Mouse (Mus musculus) midbrain, embryonic 16.5 days (tissue): ENCODE results near the gene Olfr690. TPM values are rescaled to one million over a fixed set of nuclear protein-coding genes. Genes with fewer than 3 reads are reported as not detected.
"Not testable (repeated sequence)": the region's sequence is repeated elsewhere in the genome, so short reads cannot be mapped to it uniquely, and the experiment has no call there.

ENCODE experiments used
- ATAC-seq: fragments of 200-750 bp; cut with Nextera tagmentation; 2 replicates; pipeline ENCODE4 v1.8.0; 2017; ENCODE audit warnings: moderate TSS enrichment
- H3K27ac ChIP-seq: fragments of 300-500 bp; sonication (generic); 2 replicates; pipeline ENCODE4 v1.5.1; 2014; ENCODE audit warnings: mild to moderate bottlenecking, low read length, mixed read lengths
- H3K27me3 ChIP-seq: fragments of 300-500 bp; sonication (generic); 2 replicates; pipeline ENCODE4 v1.6.1; 2014; ENCODE audit warnings: low read depth, low read length, mixed read lengths; ENCODE audit not compliant: control insufficient read depth, insufficient read depth
- H3K36me3 ChIP-seq: fragments of 300-500 bp; sonication (generic); 2 replicates; pipeline ENCODE4 v1.6.1; 2014; ENCODE audit warnings: mild to moderate bottlenecking, low read length, moderate library complexity, mixed read lengths; ENCODE audit not compliant: control insufficient read depth, insufficient read depth
- H3K4me1 ChIP-seq: fragments of 300-500 bp; sonication (generic); 2 replicates; pipeline ENCODE4 v1.6.1; 2014; ENCODE audit warnings: mild to moderate bottlenecking, low read length, mixed read lengths; ENCODE audit not compliant: control insufficient read depth, insufficient read depth
- H3K4me2 ChIP-seq: fragments of 300-500 bp; sonication (generic); 2 replicates; pipeline ENCODE4 v1.6.1; 2014; ENCODE audit warnings: mild to moderate bottlenecking, low read length, mixed read lengths
- H3K4me3 ChIP-seq: fragments of 300-500 bp; sonication (generic); 2 replicates; pipeline ENCODE4 v1.5.1; 2014; ENCODE audit warnings: low read depth, mild to moderate bottlenecking, low read length, moderate library complexity, mixed read lengths
- H3K9ac ChIP-seq: fragments of 300-500 bp; sonication (generic); 2 replicates; pipeline ENCODE4 v1.6.1; 2014; ENCODE audit warnings: low read depth, low read length, mixed read lengths
- H3K9me3 ChIP-seq: fragments of 300-500 bp; sonication (generic); replicated peaks from 2 replicates; pipeline ENCODE4 v1.6.1; 2014; ENCODE audit warnings: mild to moderate bottlenecking, low read length, mixed read lengths; ENCODE audit not compliant: control insufficient read depth, poor library complexity, severe bottlenecking
- WGBS: fragments of 180-500 bp; shearing (Covaris S2); extraction: QIAGEN DNeasy Blood & Tissue Kit; methylation state at CpG from one replicate; pipeline ENCODE4 v1.1.7; 2014; 5-methylcytosine and 5-hydroxymethylcytosine counted together
- polyA plus RNA-seq: library from polyadenylated mRNA; unstranded; fragments of >200 nt; fragmentation: Nextera tagmentation; extraction: Ambion mirVana; gene quantifications from 2 replicates; pipeline ENCODE4 v1.2.1, GENCODE M21; 2015

Olfr690 gene
- polyA plus RNA-seq, 1 experiment from 2014 or later = not detected

DNA sequence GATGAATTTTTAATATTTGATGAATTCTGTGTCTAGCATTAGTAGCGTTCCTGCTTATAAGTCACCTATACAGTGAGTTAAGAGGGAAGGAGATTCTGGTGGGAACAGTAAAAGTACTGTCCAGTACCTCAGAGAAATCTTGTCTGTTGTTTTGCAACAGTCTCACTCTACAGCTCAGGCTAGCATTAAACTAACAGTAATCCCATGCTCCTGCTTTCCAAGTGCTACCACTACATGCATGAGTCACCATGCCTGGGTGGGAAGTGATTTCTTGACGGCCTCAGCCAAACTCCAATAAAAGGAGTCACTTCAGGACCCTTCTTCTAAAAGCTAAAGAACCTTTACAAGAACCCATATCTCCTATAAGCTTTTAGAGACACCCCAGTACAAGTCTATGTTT lies 27.8 kb upstream of the Olfr690 start:
- 86% methylated on average over 2 of the region's 2 CpGs for WGBS
- Histone ChIP-seq H3K27me3 (no peaks in the 10 kb centered on the region), H3K27ac (no peak overlapping the region), H3K4me2 (no peak overlapping the region), H3K36me3 (no peaks in the 10 kb centered on the region), H3K9me3 (no peaks in the 10 kb centered on the region), H3K9ac (no peak overlapping the region), H3K4me3 (no peak overlapping the region), H3K4me1 (no peaks in the 10 kb centered on the region)
- ATAC-seq = no peak

DNA sequence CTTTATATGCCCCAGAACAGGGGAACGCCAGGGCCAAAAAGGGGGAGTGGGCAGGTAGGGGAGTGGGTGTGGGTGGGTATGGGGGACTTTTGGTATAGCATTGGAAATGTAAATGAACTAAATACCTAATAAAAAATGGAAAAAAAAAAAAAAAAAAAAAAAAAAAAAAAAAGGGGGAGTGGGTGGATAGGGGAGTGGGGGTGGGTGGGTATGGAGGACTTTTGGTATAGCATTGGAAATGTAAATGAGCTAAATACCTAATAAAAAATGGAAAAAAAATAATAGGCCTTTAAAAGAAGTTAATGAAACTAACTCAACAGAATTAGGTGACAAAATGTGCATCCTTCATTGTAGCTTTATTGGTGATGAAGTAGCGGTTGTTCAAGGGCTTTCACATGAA lies 22.6 kb upstream of the Olfr690 start:
- not testable (repeated sequence) for H3K4me1 ChIP-seq, H3K4me2 ChIP-seq, H3K4me3 ChIP-seq, H3K27me3 ChIP-seq, H3K27ac ChIP-seq, H3K9me3 ChIP-seq, H3K9ac ChIP-seq, H3K36me3 ChIP-seq
- ATAC-seq = 0 out of 2 replicates have a peak, but pooled peaks have one; percentile 75
- 100% methylated on average over 1 of the region's 2 CpGs for WGBS

DNA sequence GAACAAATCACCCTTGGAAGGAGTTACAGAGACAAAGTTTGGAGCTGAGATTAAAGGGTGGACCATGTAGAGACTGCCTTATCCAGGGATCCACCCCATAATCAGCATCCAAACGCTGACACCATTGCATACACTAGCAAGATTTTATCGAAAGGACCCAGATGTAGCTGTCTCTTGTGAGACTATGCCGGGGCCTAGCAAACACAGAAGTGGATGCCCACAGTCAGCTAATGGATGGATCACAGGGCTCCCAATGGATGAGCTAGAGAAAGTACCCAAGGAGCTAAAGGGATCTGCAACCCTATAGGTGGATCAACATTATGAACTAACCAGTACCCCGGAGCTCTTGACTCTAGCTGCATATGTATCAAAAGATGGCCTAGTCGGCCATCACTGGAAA lies 22.2 kb upstream of the Olfr690 start:
- not testable (repeated sequence) for H3K9me3 ChIP-seq, H3K4me1 ChIP-seq, H3K9ac ChIP-seq, ATAC-seq, H3K4me2 ChIP-seq, H3K4me3 ChIP-seq, H3K27me3 ChIP-seq, H3K36me3 ChIP-seq, H3K27ac ChIP-seq
- WGBS = no CpG with 5 or more reads among the region's 5 CpGs

DNA sequence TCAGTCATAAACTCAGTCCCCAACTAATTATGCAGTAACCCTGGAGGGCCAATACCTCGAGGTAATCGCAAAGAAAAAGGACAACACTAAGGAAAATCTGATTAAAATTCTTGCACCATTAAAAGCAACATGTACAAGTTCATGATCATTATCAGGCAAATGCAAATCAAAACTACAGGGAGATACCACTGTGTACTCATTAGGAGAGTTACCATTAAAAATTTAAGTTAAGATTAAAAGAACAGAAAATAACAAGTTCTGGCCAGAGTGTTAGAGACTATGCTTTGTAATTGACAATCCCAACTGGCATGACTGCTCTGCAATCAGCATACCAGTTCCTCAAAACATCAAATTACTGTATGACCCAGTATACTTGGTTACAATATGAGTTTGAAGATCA lies 8.8 kb upstream of the Olfr690 start:
- no peaks in the 10 kb centered on the region for H3K27me3 ChIP-seq
- peak; percentile 82 for ATAC-seq
- no peaks in the 10 kb centered on the region for H3K36me3 ChIP-seq

DNA sequence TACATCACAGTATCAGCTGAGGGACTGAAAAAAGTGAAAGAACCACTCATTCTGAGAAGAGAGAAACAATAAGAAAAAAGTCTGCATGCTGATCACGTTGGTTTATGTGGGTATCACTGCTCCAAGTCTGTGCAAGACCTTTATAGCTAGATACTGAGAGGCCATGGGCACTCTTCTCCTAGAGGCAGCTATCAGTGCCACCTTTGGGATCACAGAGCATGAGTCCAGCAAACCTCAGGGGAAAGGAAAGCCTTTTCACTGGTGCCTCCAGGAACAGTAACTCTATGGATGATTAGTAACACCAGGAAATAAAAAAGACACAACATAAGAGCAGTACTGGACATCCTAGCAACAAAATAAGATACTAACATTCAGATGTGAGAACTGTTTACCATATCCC lies 8.3 kb upstream of the Olfr690 start, which contains the start of gene Olfr691:
TSS of gene Olfr691 (minus strand) at position 101 of the 400 bp plus-strand sequence.
- Histone ChIP-seq H3K27me3 (no peaks in the 10 kb centered on the region), H3K4me1 (no peaks in the 10 kb centered on the region), H3K27ac (no peak within 1 kb of the TSS), H3K4me3 (no peak within 1 kb of the TSS), H3K4me2 (no peak within 1 kb of the TSS), H3K9me3 (no peaks in the 10 kb centered on the region), H3K36me3 (no peaks in the 10 kb centered on the region), H3K9ac (no peak within 1 kb of the TSS)
- no peak; the same call in 1 of the 2 replicates for ATAC-seq
- 67% methylated on average over 1 of the region's 1 CpGs for WGBS

More for the DNA sequence above, 8.8 kb upstream of the Olfr690 start:
- no peak overlapping the region for H3K4me2 ChIP-seq
- H3K27ac ChIP-seq = no peak overlapping the region
- H3K9me3 ChIP-seq = no peaks in the 10 kb centered on the region
- H3K4me3 ChIP-seq = no peak overlapping the region
- WGBS = 63% methylated on average over 2 of the region's 2 CpGs
- H3K4me1 ChIP-seq = no peaks in the 10 kb centered on the region
- H3K9ac ChIP-seq = no peak overlapping the region

DNA sequence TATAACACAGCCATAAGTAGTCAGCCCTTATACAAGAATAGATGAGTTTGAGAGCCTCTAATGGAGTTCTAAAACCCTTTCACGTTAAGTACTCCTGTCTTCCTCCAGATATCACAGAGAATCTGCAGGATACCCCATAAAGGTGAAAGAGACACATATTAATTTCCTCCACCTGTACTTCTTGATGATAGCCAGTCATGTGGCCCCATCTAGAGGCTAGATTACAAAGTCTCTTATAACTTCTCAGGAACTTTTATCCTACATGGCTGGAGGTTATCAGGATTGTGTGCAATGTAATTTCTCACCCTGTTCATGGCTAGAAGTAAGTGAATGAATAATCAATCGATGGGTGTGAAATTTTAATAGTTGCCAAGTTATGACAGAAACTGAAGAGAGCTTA lies 8.6 kb downstream of the Olfr690 start:
- Histone ChIP-seq H3K27me3 (no peaks in the 10 kb centered on the region), H3K4me1 (no peaks in the 10 kb centered on the region), H3K36me3 (no peaks in the 10 kb centered on the region), H3K9ac (no peak overlapping the region), H3K4me3 (no peak overlapping the region), H3K27ac (no peak overlapping the region), H3K4me2 (no peak overlapping the region), H3K9me3 (no peaks in the 10 kb centered on the region)
- ATAC-seq = no peak
- WGBS = 70% methylated on average over 2 of the region's 2 CpGs

DNA sequence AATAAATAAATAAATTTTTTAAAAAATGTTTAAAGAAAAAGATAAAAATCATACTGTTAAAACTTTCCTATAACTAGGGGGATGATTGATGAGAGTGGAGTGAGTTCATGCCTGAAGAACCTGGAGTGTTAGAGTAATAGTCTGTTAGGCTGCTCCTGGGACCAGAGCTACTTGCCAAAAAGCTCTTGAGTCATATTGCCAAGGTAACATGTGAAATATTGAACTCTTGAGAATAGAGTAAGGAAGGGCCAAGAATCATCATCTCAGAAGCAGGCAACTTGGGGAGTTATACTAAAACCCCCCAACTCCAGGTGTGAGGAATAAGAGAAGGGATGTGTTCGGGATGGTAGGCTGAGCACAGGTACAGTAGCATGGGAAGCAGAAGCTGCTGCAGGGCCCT lies 23.0 kb downstream of the Olfr690 start, which contains the start of gene Olfr689:
TSS of gene Olfr689 (plus strand) at position 301 of the 400 bp plus-strand sequence.
- no peak within 1 kb of the TSS for H3K9ac ChIP-seq
- H3K9me3 ChIP-seq = no peaks in the 10 kb centered on the region
- no peaks in the 10 kb centered on the region for H3K36me3 ChIP-seq
- WGBS = 87% methylated on average over 1 of the region's 1 CpGs
- H3K4me2 ChIP-seq = no peak within 1 kb of the TSS
- H3K4me3 ChIP-seq = no peak within 1 kb of the TSS
- no peaks in the 10 kb centered on the region for H3K4me1 ChIP-seq
- no peaks in the 10 kb centered on the region for H3K27me3 ChIP-seq
- ATAC-seq = no peak
- H3K27ac ChIP-seq = no peak within 1 kb of the TSS

DNA sequence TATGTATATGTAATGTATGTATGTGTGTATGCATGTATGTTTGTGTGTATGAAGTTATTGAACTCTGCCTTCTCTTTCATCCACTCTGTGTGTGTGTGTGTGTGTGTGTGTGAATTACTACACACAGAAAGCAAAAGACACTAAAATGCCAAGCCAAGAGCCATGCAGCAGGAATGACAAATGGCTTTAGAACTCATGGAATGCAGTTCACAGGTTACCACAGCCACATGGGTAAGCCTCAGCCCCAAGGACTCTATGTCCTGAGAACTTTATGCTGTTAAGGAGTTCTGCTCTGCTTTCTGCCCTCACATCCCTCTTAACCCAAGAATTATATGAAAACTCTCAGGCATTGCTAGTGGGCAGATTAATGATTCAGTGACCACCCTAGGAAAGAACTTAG lies 43.9 kb downstream of the Olfr690 start:
- Histone ChIP-seq H3K4me2 (no peak overlapping the region), H3K4me1 (no peaks in the 10 kb centered on the region), H3K36me3 (no peaks in the 10 kb centered on the region), H3K9me3 (no peaks in the 10 kb centered on the region), H3K4me3 (no peak overlapping the region), H3K27ac (no peak overlapping the region), H3K27me3 (no peaks in the 10 kb centered on the region), H3K9ac (no peak overlapping the region)
- no peak for ATAC-seq

DNA sequence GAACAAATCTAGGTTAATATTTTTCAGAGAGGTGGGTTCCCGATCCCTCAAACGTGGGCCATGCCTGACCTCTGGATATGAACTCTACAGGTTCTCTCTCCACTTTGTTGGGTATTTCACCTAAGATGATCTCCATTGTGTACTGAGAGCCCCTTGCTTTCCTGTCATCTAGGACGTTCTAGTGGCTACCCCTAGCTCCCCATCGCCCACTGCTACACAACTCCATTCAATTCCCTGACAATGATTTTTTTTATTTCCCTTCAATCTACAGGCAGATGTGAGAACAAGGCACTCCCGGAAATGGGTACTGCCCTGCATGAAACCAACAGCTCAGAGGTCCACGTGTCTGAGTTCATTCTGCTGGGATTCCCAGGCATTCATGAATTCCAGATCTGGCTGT lies 46.1 kb downstream of the Olfr690 start, which contains the start of gene Olfr688:
TSS of gene Olfr688 (plus strand) at position 301 of the 400 bp plus-strand sequence.
- Histone ChIP-seq H3K4me2 (no peak within 1 kb of the TSS), H3K27me3 (no peaks in the 10 kb centered on the region), H3K9ac (no peak within 1 kb of the TSS), H3K4me1 (no peaks in the 10 kb centered on the region), H3K9me3 (no peaks in the 10 kb centered on the region), H3K36me3 (no peaks in the 10 kb centered on the region), H3K27ac (no peak within 1 kb of the TSS), H3K4me3 (no peak within 1 kb of the TSS)
- ATAC-seq = no peak
- WGBS = 80% methylated on average over 6 of the region's 6 CpGs
